27 mouse cellular contexts compared by ENCODE assay signal in genomic region chr13:38312357-38313040, GRCm38 (mm10). TPM values are rescaled to one million over a fixed set of nuclear protein-coding genes. Genes with fewer than 3 reads are reported as not detected.
DNase-seq lines count a peak whose midpoint lies in the region; ATAC-seq and TF ChIP-seq lines count a peak whose summit lies in the region.
"Had no signal": no experiment of that assay in that cellular context is flagged by ENCODE, and none has a peak within 500 bp of the region (broad histone marks: within the 10 kb centered on the region; RNA-seq: fewer than 3 reads in every experiment).

No protein-coding gene starts in this region.

- no peak overlapping the region for H3K27ac ChIP-seq in embryonic facial prominence, embryonic 14.5 days (replicated peaks; ENCODE audit: low read depth, low read length)
- H3K27ac ChIP-seq in embryonic facial prominence, embryonic 10.5 days (replicated peaks) = no peak overlapping the region
- no peak overlapping the region for H3K27ac ChIP-seq in lung, postnatal 0 days (ENCODE audit: low read length)
- 0 out of 2 replicates have a peak overlapping the region, but pooled peaks have one; percentile 27 for H3K27ac ChIP-seq in intestine, embryonic 15.5 days
- H3K27ac ChIP-seq in stomach, embryonic 14.5 days (ENCODE audit: low read length) = no peak overlapping the region
- H3K27ac ChIP-seq: gastrocnemius, adult 2 months; heart, adult 2 months; heart, embryonic 15.5 days; hindbrain, postnatal 0 days; liver, embryonic 14.5 days; midbrain, embryonic 15.5 days; neural tube, embryonic 15.5 days had no signal

- H3K36me3 ChIP-seq in embryonic facial prominence, embryonic 14.5 days (ENCODE audit: control insufficient read depth, insufficient read depth, low read length) = no peaks in the 10 kb centered on the region
- H3K36me3 ChIP-seq in embryonic facial prominence, embryonic 10.5 days (replicated peaks) = no peaks in the 10 kb centered on the region
- H3K36me3 ChIP-seq in lung, postnatal 0 days (ENCODE audit: insufficient read depth, low read length) = no peaks in the 10 kb centered on the region
- H3K36me3 ChIP-seq in intestine, embryonic 15.5 days = no peaks in the 10 kb centered on the region
- H3K36me3 ChIP-seq in stomach, embryonic 14.5 days (ENCODE audit: control insufficient read depth, insufficient read depth, low read length) = no peaks in the 10 kb centered on the region
- H3K36me3 ChIP-seq: G1E; heart, embryonic 15.5 days; midbrain, embryonic 15.5 days; neural tube, embryonic 15.5 days had no signal

- no peak for TF ChIP-seq CTCF in lung, postnatal 0 days (IDR thresholded peaks at IDR 0.05)
- no peak for TF ChIP-seq CTCF in lung, adult 2 months (IDR thresholded peaks at IDR 0.05; ENCODE audit: insufficient read depth, low read length)

- no peaks in the 10 kb centered on the region for H3K4me1 ChIP-seq in embryonic facial prominence, embryonic 14.5 days (ENCODE audit: control insufficient read depth, insufficient read depth, low read length)
- H3K4me1 ChIP-seq in embryonic facial prominence, embryonic 10.5 days = no peaks in the 10 kb centered on the region
- H3K4me1 ChIP-seq in lung, postnatal 0 days (ENCODE audit: insufficient read depth, low read depth, low read length) = no peaks in the 10 kb centered on the region
- no peaks in the 10 kb centered on the region for H3K4me1 ChIP-seq in lung, adult 2 months (ENCODE audit: control insufficient read depth, insufficient read depth, low read length)
- H3K4me1 ChIP-seq in intestine, embryonic 15.5 days (replicated peaks) = no peaks in the 10 kb centered on the region
- no peaks in the 10 kb centered on the region for H3K4me1 ChIP-seq in stomach, embryonic 14.5 days (ENCODE audit: control insufficient read depth, insufficient read depth, low read length)
- H3K4me1 ChIP-seq: heart, embryonic 15.5 days; midbrain, embryonic 15.5 days; neural tube, embryonic 15.5 days had no signal

- no peak; the same call in 1 of the 2 replicates for TF ChIP-seq EP300 in lung, postnatal 0 days (IDR thresholded peaks at IDR 0.05)

- WGBS in embryonic facial prominence, embryonic 14.5 days = 73% methylated on average over 12 of the region's 12 CpGs
- 77% methylated on average over 12 of the region's 12 CpGs for WGBS in embryonic facial prominence, embryonic 10.5 days
- WGBS in lung, postnatal 0 days = 54% methylated on average over 12 of the region's 12 CpGs
- WGBS in lung, adult 2 months = 68% methylated on average over 12 of the region's 12 CpGs
- WGBS in intestine, embryonic 15.5 days = 60% methylated on average over 12 of the region's 12 CpGs
- 67% methylated on average over 12 of the region's 12 CpGs for WGBS in stomach, embryonic 14.5 days

- no peak for TF ChIP-seq POLR2A in lung, adult 2 months (IDR thresholded peaks at IDR 0.05; ENCODE audit: borderline replicate concordance, extremely low read depth, low read depth, low read length)

- no peak overlapping the region for H3K4me3 ChIP-seq in embryonic facial prominence, embryonic 14.5 days (ENCODE audit: low read depth, low read length)
- no peak overlapping the region for H3K4me3 ChIP-seq in embryonic facial prominence, embryonic 10.5 days
- H3K4me3 ChIP-seq in lung, postnatal 0 days (ENCODE audit: low read depth, low read length) = no peak overlapping the region
- no peak overlapping the region for H3K4me3 ChIP-seq in lung, adult 2 months (replicated peaks; ENCODE audit: extremely low read depth, low read depth, low read length)
- H3K4me3 ChIP-seq in intestine, embryonic 15.5 days (replicated peaks) = no peak overlapping the region
- H3K4me3 ChIP-seq in stomach, embryonic 14.5 days (ENCODE audit: low read depth, low read length) = no peak overlapping the region
- H3K4me3 ChIP-seq: gastrocnemius, adult 2 months; heart, adult 2 months; heart, embryonic 15.5 days; midbrain, embryonic 15.5 days; myocyte; neural tube, embryonic 15.5 days had no signal

- no peak overlapping the region for H3K9ac ChIP-seq in embryonic facial prominence, embryonic 14.5 days (ENCODE audit: low read depth, low read length)
- H3K9ac ChIP-seq in lung, postnatal 0 days (replicated peaks; ENCODE audit: low read depth) = no peak overlapping the region
- H3K9ac ChIP-seq in intestine, embryonic 15.5 days = no peak overlapping the region
- no peak overlapping the region for H3K9ac ChIP-seq in stomach, embryonic 14.5 days (replicated peaks; ENCODE audit: low read depth, low read length)
- H3K9ac ChIP-seq: heart, embryonic 15.5 days; liver, embryonic 14.5 days; midbrain, embryonic 15.5 days; neural tube, embryonic 15.5 days had no signal

- ATAC-seq in embryonic facial prominence, embryonic 14.5 days (ENCODE audit: low read depth) = peak; percentile 62
- peak; percentile 68 for ATAC-seq in lung, postnatal 0 days
- ATAC-seq in intestine, embryonic 15.5 days = peak; percentile 90
- peak; percentile 80; the same call in 1 of the 2 replicates for ATAC-seq in stomach, embryonic 14.5 days (ENCODE audit: insufficient number of reproducible peaks, insufficient read depth, low FRiP score, low read depth)
- ATAC-seq: hindbrain, postnatal 0 days; midbrain, embryonic 15.5 days had no signal

- H3K4me2 ChIP-seq in embryonic facial prominence, embryonic 14.5 days (ENCODE audit: low read depth, low read length) = no peak overlapping the region
- peak overlapping the region; percentile 39 for H3K4me2 ChIP-seq in lung, postnatal 0 days (replicated peaks; ENCODE audit: low read depth, low read length)
- peak overlapping the region; percentile 46 for H3K4me2 ChIP-seq in intestine, embryonic 15.5 days (replicated peaks)
- no peak overlapping the region for H3K4me2 ChIP-seq in stomach, embryonic 14.5 days (replicated peaks; ENCODE audit: low read depth, low read length)
- H3K4me2 ChIP-seq: heart, embryonic 15.5 days; midbrain, embryonic 15.5 days; neural tube, embryonic 15.5 days had no signal

- H3K9me3 ChIP-seq in embryonic facial prominence, embryonic 14.5 days (ENCODE audit: control insufficient read depth, low read length) = no peaks in the 10 kb centered on the region
- no peaks in the 10 kb centered on the region for H3K9me3 ChIP-seq in embryonic facial prominence, embryonic 10.5 days
- no peaks in the 10 kb centered on the region for H3K9me3 ChIP-seq in lung, postnatal 0 days (ENCODE audit: low read length)
- no peaks in the 10 kb centered on the region for H3K9me3 ChIP-seq in intestine, embryonic 15.5 days
- no peaks in the 10 kb centered on the region for H3K9me3 ChIP-seq in stomach, embryonic 14.5 days (ENCODE audit: control insufficient read depth, low read depth, low read length)
- H3K9me3 ChIP-seq: G1E; heart, embryonic 15.5 days; midbrain, embryonic 15.5 days; neural tube, embryonic 15.5 days had no signal

- H3K27me3 ChIP-seq in embryonic facial prominence, embryonic 14.5 days (replicated peaks; ENCODE audit: control insufficient read depth, insufficient read depth, low read length) = no peaks in the 10 kb centered on the region
- H3K27me3 ChIP-seq in embryonic facial prominence, embryonic 10.5 days (replicated peaks; ENCODE audit: low read depth, poor library complexity, severe bottlenecking) = no peaks in the 10 kb centered on the region
- H3K27me3 ChIP-seq in lung, postnatal 0 days (replicated peaks; ENCODE audit: insufficient read depth, low read length) = no peaks in the 10 kb centered on the region
- no peaks in the 10 kb centered on the region for H3K27me3 ChIP-seq in intestine, embryonic 15.5 days (replicated peaks)
- no peaks in the 10 kb centered on the region for H3K27me3 ChIP-seq in stomach, embryonic 14.5 days (ENCODE audit: control insufficient read depth, insufficient read depth, low read length)
- H3K27me3 ChIP-seq: heart, embryonic 15.5 days; midbrain, embryonic 15.5 days; neural tube, embryonic 15.5 days had no signal

- peak; percentile 44 for DNase-seq in embryonic facial prominence, embryonic 14.5 days (ENCODE audit: low spot score)
- no peak for DNase-seq in embryonic facial prominence, embryonic 10.5 days (ENCODE audit: low spot score)
- DNase-seq in lung, postnatal 0 days (ENCODE audit: low spot score) = peak; percentile 64
- DNase-seq in lung, adult 2 months = no peak
- DNase-seq in left cerebral cortex, adult 8-10 months (ENCODE audit: low spot score in 2 of 2) = no peak
- no peak for DNase-seq in gastrocnemius, adult 8-10 months (ENCODE audit: low spot score in 2 of 2)
- DNase-seq: adrenal gland, postnatal 25 days; cerebellum, adult 11 months; cerebellum, postnatal 14 days; embryo, embryonic 11 days; gastrocnemius, adult 2 months; heart, adult 2 months; kidney, adult 8-10 months; kidney, postnatal 14 days; spleen, adult 18-20 months; thymus, postnatal 36 days had no signal

RNA-seq across cellular contexts. Expression of gene Bmp6, which starts 32.4 kb away (rescaled TPM):
- polyA plus RNA-seq in embryonic facial prominence, embryonic 14.5 days (2014; fragmentation: Nextera tagmentation; extraction: Ambion mirVana) = 3.7 and 3.9 TPM in 2 replicates
- 0.67 and 0.75 TPM in 2 replicates for polyA plus RNA-seq in embryonic facial prominence, embryonic 10.5 days (2016; fragmentation: Nextera tagmentation; extraction: Ambion mirVana)
- polyA plus RNA-seq in lung, postnatal 0 days (2015; fragmentation: Nextera tagmentation; extraction: Ambion mirVana) = 3.0 and 3.8 TPM in 2 replicates
- 193 and 202 TPM in 2 replicates for polyA plus RNA-seq in lung, adult 2 months (2012; rRNA removed)
- polyA plus RNA-seq in intestine, embryonic 15.5 days (2015; fragmentation: Nextera tagmentation; extraction: Ambion mirVana) = 1.5 and 1.6 TPM in 2 replicates
- polyA plus RNA-seq in stomach, embryonic 14.5 days (2014; fragmentation: Nextera tagmentation; extraction: Ambion mirVana) = 1.8 and 3.1 TPM in 2 replicates
- 10 to 100 TPM; 11.9 to 13.2 (median 12.5) TPM for total RNA-seq in left cerebral cortex, adult 8-10 months (2022)
- 10 to 100 TPM in 2 of 4 experiments, 1 to 10 TPM in 2; 5.0 to 11.7 (median 9.3) TPM for total RNA-seq in gastrocnemius, adult 8-10 months (2022)
- total RNA-seq: hematopoietic stem cell, adult 5-6 weeks; megakaryocyte, adult 5-6 weeks had no signal
- polyA plus RNA-seq: G1E had no signal

Comparison
In these comparisons a context has a peak if more than half of its experiments do, and no peak if none do; other contexts are left out.
1. DNase-seq: peak in embryonic facial prominence, embryonic 14.5 days (single experiment) and lung, postnatal 0 days (single experiment); none in embryonic facial prominence, embryonic 10.5 days (single experiment), lung, adult 2 months (single experiment), left cerebral cortex, adult 8-10 months (0 of 2) and gastrocnemius, adult 8-10 months (0 of 2).
2. RNA of gene Bmp6, which starts 32.4 kb away (polyA plus RNA-seq): 193 to 202 TPM in lung, adult 2 months; 3.7 to 3.9 TPM in embryonic facial prominence, embryonic 14.5 days, 3.0 to 3.8 TPM in lung, postnatal 0 days, 1.8 to 3.1 TPM in stomach, embryonic 14.5 days, 1.5 to 1.6 TPM in intestine, embryonic 15.5 days and 0.67 to 0.75 TPM in embryonic facial prominence, embryonic 10.5 days; every median in the first group is over 10 times any median in the second.
3. H3K4me2 ChIP-seq: peak in lung, postnatal 0 days (single experiment) and intestine, embryonic 15.5 days (single experiment); none in embryonic facial prominence, embryonic 14.5 days (single experiment) and stomach, embryonic 14.5 days (single experiment).
4. Peak in every context shown above with its lines, with median percentiles within 50 percentile points of each other: ATAC-seq.